Mouse (Mus musculus) ES-E14 (cell line): ENCODE measurements at regions not wholly inside any gene's neighbourhood (a gene's known extent, or its start where the extent isn't known, plus 50 kb on each side); places are given as distances from the start of the nearest gene placed in this dataset.

Source experiments
- DNase-seq: peaks from one replicate; pipeline ENCODE4 v3.0.0-alpha.2; 2013; ENCODE audit warnings: low read depth, low spot score
- H3K27ac ChIP-seq: 2 replicates; pipeline ENCODE4 v1.5.1; 2012; ENCODE audit warnings: low read depth, mild to moderate bottlenecking, low read length, moderate library complexity, mixed read lengths; ENCODE audit not compliant: poor library complexity, insufficient read depth, severe bottlenecking
- H3K36me3 ChIP-seq: 2 replicates; pipeline ENCODE4 v1.6.1; 2012; ENCODE audit warnings: mild to moderate bottlenecking, low read length, moderate library complexity, mixed read lengths; ENCODE audit not compliant: control insufficient read depth, poor library complexity, insufficient read depth, severe bottlenecking
- H3K4me1 ChIP-seq, 2 experiments: fragments of 150-350 bp in 1 of 2; sonication (generic) in 1 of 2; 2 replicates each; pipeline ENCODE4 v1.6.1; 2012; ENCODE audit warnings: low read length in 2 of 2, mild to moderate bottlenecking in 1 of 2, mixed read lengths in 1 of 2; ENCODE audit not compliant: control insufficient read depth in 2 of 2, insufficient read depth in 2 of 2, poor library complexity in 1 of 2
- H3K4me3 ChIP-seq, 2 experiments: fragments of 150-350 bp in 1 of 2; sonication (generic) in 1 of 2; 2 replicates each; pipeline ENCODE4 v1.5.1; 2012; ENCODE audit warnings: low read length in 2 of 2, low read depth in 1 of 2, mild to moderate bottlenecking in 1 of 2, mixed read lengths in 1 of 2; ENCODE audit not compliant: insufficient read depth in 1 of 2, poor library complexity in 1 of 2, severe bottlenecking in 1 of 2
- H3K9ac ChIP-seq: 2 replicates; pipeline ENCODE4 v1.6.1; 2012; ENCODE audit warnings: low read depth, mild to moderate bottlenecking, low read length, mixed read lengths; ENCODE audit not compliant: poor library complexity, insufficient read depth, severe bottlenecking
- H3K9me3 ChIP-seq: fragments of 150-350 bp; sonication (generic); 2 replicates; pipeline ENCODE4 v1.6.1; 2012; ENCODE audit warnings: low read depth, mild to moderate bottlenecking, low read length; ENCODE audit not compliant: control insufficient read depth, insufficient read depth
- CHD2 ChIP-seq: IDR thresholded peaks from 2 replicates; pipeline ENCODE4 v1.6.1; 2014; ENCODE audit warnings: mild to moderate bottlenecking, low read depth, low read length, inconsistent platforms
- HCFC1 ChIP-seq: IDR thresholded peaks from 2 replicates; pipeline ENCODE4 v1.6.1; 2012; ENCODE audit warnings: low read length, inconsistent platforms, borderline replicate concordance; ENCODE audit not compliant: insufficient read depth
- MAFK ChIP-seq: IDR thresholded peaks from 2 replicates; pipeline ENCODE4 v1.6.1; 2014; ENCODE audit warnings: mild to moderate bottlenecking, low read depth, low read length, inconsistent platforms; ENCODE audit not compliant: insufficient read depth
- ZC3H11A ChIP-seq: IDR thresholded peaks from 2 replicates; pipeline ENCODE4 v1.6.1; 2012; ENCODE audit warnings: low read depth, mild to moderate bottlenecking, inconsistent platforms, low read length, borderline replicate concordance
- ZNF384 ChIP-seq: IDR thresholded peaks from 2 replicates; pipeline ENCODE4 v1.6.1; 2012; ENCODE audit warnings: low read depth, low read length, inconsistent platforms
- in situ Hi-C, 2 experiments: fragments of 600-800 bp; cut with MboI; formaldehyde crosslinking; loops; one replicate each; pipeline ENCODE4 v1.15.1; 2025; ENCODE audit warnings: low sequenced_read_pairs in 2 of 2, inconsistent platforms in 1 of 2; ENCODE audit not compliant: unreplicated experiment in 2 of 2

- no peak overlapping the region for H3K27ac ChIP-seq
- H3K4me1 ChIP-seq: peaks cover 4 to 9% of the 10 kb centered on the region in 2 experiments
- no peak for TF ChIP-seq ZC3H11A
- no peak for TF ChIP-seq MAFK
- no peak for TF ChIP-seq ZNF384
- no peak for TF ChIP-seq HCFC1
- no peak for DNase-seq
- H3K4me3 ChIP-seq: no peak overlapping the region
- no peak overlapping the region for H3K9ac ChIP-seq
- H3K36me3 ChIP-seq: no peaks in the 10 kb centered on the region
- in situ Hi-C loops: no loop called here
- no peaks in the 10 kb centered on the region for H3K9me3 ChIP-seq
Measured at GRCm38 (mm10) chr11:79756305-79756846, 165.4 kb downstream of the Rab11fip4 start.

DNA sequence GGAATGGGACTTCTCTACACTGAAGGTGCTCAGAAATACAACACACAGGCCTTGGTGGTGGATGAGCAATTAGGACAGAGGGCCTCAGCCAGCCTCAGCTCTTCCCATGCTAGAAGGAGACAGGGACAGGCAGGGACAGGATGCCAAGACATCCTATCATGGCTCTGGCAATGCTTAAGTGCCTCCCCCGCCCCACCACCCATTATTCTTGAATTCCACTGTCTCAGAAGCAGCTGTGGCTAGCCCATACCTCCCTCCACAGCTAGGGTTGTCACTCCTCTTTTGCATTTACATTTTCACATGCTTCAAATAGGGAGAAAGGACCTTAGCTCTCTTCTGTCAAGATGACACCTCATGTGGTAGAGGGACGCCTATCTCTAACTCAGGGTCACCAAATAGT, 162.5 kb downstream of the Rab11fip4 start:
- Histone ChIP-seq H3K9ac (no peak overlapping the region), H3K4me1 (peaks cover 6 to 7% of the 10 kb centered on the region in 2 experiments; a peak in 3 of 4 replicates), H3K4me3 (no peak overlapping the region), H3K9me3 (no peaks in the 10 kb centered on the region), H3K27ac (no peak overlapping the region; the same call in 1 of the 2 replicates), H3K36me3 (no peaks in the 10 kb centered on the region)
- TF ChIP-seq ZC3H11A (no peak), ZNF384 (no peak), MAFK (no peak), HCFC1 (no peak), CHD2 (no peak)
- DNase-seq: no peak
- in situ Hi-C loops: no loop called here

DNA sequence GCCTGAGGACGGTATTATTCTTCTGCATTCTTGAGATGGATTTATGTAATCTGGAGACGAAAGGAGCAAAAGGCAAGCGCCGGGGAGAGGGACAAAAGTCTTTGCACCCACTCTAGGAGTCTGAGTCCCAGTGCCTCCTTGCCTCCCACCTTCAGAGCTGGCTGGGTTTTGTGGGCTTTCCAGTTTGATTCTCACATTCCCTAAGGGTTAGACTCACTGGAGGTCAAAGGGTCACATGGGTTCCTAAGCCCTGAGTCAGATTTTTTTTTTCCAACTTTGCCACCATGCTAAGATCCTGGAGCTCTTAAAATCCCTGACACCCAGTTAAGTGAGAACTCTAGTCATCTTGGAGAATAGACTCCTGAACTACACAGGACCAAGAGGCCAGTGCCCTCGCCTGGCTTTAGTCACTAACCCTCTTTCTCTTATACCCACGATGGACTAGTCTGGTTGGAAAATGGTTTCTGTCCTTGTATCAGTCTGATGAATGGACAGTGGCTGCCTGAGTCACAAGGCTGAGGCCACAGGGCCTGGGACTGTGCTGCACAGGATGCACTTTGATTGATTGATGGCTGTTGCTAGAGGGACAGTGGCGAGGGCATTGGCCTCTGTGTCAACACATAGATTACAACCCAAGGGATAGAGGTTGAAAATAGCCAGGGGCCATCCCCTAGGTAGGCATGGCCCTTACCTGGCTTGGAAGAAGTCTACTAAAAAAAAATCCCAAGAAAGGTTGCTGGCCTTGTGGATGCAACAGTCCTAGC, 161.9 kb downstream of the Rab11fip4 start:
- H3K9me3 ChIP-seq: no peaks in the 10 kb centered on the region
- H3K36me3 ChIP-seq: no peaks in the 10 kb centered on the region
- H3K4me1 ChIP-seq: peaks cover 6 to 7% of the 10 kb centered on the region in 2 experiments; a peak in 3 of 4 replicates
- peak overlapping the region; percentile 62 for H3K27ac ChIP-seq
- TF ChIP-seq MAFK: no peak
- TF ChIP-seq CHD2: no peak
- peak; percentile 85 for TF ChIP-seq ZNF384
- in situ Hi-C loops: no loop called here
- H3K9ac ChIP-seq: no peak overlapping the region
- no peak overlapping the region for H3K4me3 ChIP-seq
- DNase-seq: no peak

GRCm38 (mm10) chr11:79751751-79752716, 161.0 kb downstream of the Rab11fip4 start:
- Histone ChIP-seq H3K9ac (no peak overlapping the region), H3K4me3 (no peak overlapping the region), H3K9me3 (no peaks in the 10 kb centered on the region), H3K27ac (peak overlapping the region; percentile 62; the same call in 1 of the 2 replicates), H3K36me3 (no peaks in the 10 kb centered on the region), H3K4me1 (peaks cover 6 to 7% of the 10 kb centered on the region in 2 experiments; a peak in 3 of 4 replicates)
- peak; percentile 78 for DNase-seq
- in situ Hi-C loops: no loop called here
- TF ChIP-seq ZC3H11A: no peak
- no peak for TF ChIP-seq HCFC1
- no peak for TF ChIP-seq ZNF384
- TF ChIP-seq CHD2: no peak
- no peak for TF ChIP-seq MAFK
